Mouse (Mus musculus) embryonic facial prominence, embryonic 13.5 days (tissue): ENCODE measurements at regions not wholly inside any gene's neighbourhood (a gene's known extent, or its start where the extent isn't known, plus 50 kb on each side); places are given as distances from the start of the nearest gene placed in this dataset.

Experiments used
- ATAC-seq: fragments of 200-750 bp; cut with Nextera tagmentation; 2 replicates; pipeline ENCODE4 v1.8.0; 2017; ENCODE audit warnings: low read depth; ENCODE audit not compliant: insufficient number of reproducible peaks, insufficient read depth, low FRiP score, low TSS enrichment
- H3K27ac ChIP-seq: fragments of 300-500 bp; sonication (generic); 2 replicates; pipeline ENCODE4 v1.5.1; 2015; ENCODE audit warnings: moderate library complexity, mild to moderate bottlenecking, inconsistent platforms
- H3K27me3 ChIP-seq: fragments of 300-500 bp; sonication (generic); 2 replicates; pipeline ENCODE4 v1.6.1; 2015; ENCODE audit warnings: mild to moderate bottlenecking, inconsistent platforms
- H3K36me3 ChIP-seq: fragments of 300-500 bp; sonication (generic); 2 replicates; pipeline ENCODE4 v1.6.1; 2015; ENCODE audit warnings: mild to moderate bottlenecking, inconsistent platforms
- H3K4me1 ChIP-seq: fragments of 300-500 bp; sonication (generic); 2 replicates; pipeline ENCODE4 v1.6.1; 2015; ENCODE audit warnings: inconsistent platforms
- H3K4me2 ChIP-seq: fragments of 300-500 bp; sonication (generic); 2 replicates; pipeline ENCODE4 v1.6.1; 2015; ENCODE audit warnings: moderate library complexity, mild to moderate bottlenecking, inconsistent platforms
- H3K4me3 ChIP-seq: fragments of 300-500 bp; sonication (generic); 2 replicates; pipeline ENCODE4 v1.5.1; 2015; ENCODE audit warnings: mild to moderate bottlenecking, inconsistent platforms
- H3K9ac ChIP-seq: fragments of 300-500 bp; sonication (generic); 2 replicates; pipeline ENCODE4 v1.6.1; 2015; ENCODE audit warnings: mild to moderate bottlenecking, inconsistent platforms
- H3K9me3 ChIP-seq: fragments of 300-500 bp; sonication (generic); 2 replicates; pipeline ENCODE4 v1.6.1; 2016; ENCODE audit warnings: inconsistent platforms
- WGBS: fragments of 180-500 bp; shearing (Covaris S2); methylation state at CpG from one replicate; pipeline ENCODE4 v1.1.7; 2015; ENCODE audit warnings: mixed read lengths; 5-methylcytosine and 5-hydroxymethylcytosine counted together

GRCm38 (mm10) chr15:36933581-36933991, 74.0 kb downstream of the Zfp706 start:
- H3K4me2 ChIP-seq, result no peak overlapping the region
- no peak overlapping the region for H3K27ac ChIP-seq
- no peaks in the 10 kb centered on the region for H3K36me3 ChIP-seq
- ATAC-seq, result no peak
- no peaks in the 10 kb centered on the region for H3K27me3 ChIP-seq
- H3K9ac ChIP-seq, result no peak overlapping the region
- no peak overlapping the region for H3K4me3 ChIP-seq
- no peaks in the 10 kb centered on the region for H3K9me3 ChIP-seq
- H3K4me1 ChIP-seq, result peaks cover 15% of the 10 kb centered on the region
- WGBS, result 84% methylated on average over 2 of the region's 2 CpGs

- H3K4me2 ChIP-seq, result no peak overlapping the region
- H3K4me3 ChIP-seq, result no peak overlapping the region
- H3K36me3 ChIP-seq, result no peaks in the 10 kb centered on the region
- H3K4me1 ChIP-seq, result no peaks in the 10 kb centered on the region
- H3K27me3 ChIP-seq, result no peaks in the 10 kb centered on the region
- no peak overlapping the region for H3K9ac ChIP-seq
- no peak overlapping the region for H3K27ac ChIP-seq
- H3K9me3 ChIP-seq, result no peaks in the 10 kb centered on the region
- WGBS, result 76% methylated on average over 2 of the region's 2 CpGs
- ATAC-seq, result no peak
These were observed 76.1 kb downstream of the Zfp706 start for GRCm38 (mm10) chr15:36931460-36931859.

- Histone ChIP-seq H3K27me3 (no peaks in the 10 kb centered on the region), H3K36me3 (no peaks in the 10 kb centered on the region), H3K9me3 (no peaks in the 10 kb centered on the region), H3K4me3 (no peak overlapping the region), H3K4me2 (no peak overlapping the region), H3K4me1 (no peaks in the 10 kb centered on the region), H3K27ac (no peak overlapping the region), H3K9ac (no peak overlapping the region)
- 73% methylated on average over 6 of the region's 6 CpGs for WGBS
- no peak for ATAC-seq
These were observed 77.1 kb downstream of the Zfp706 start for GRCm38 (mm10) chr15:36930433-36930832.

- Histone ChIP-seq H3K27ac (no peak overlapping the region), H3K4me3 (no peak overlapping the region), H3K9ac (no peak overlapping the region), H3K4me1 (no peaks in the 10 kb centered on the region), H3K36me3 (no peaks in the 10 kb centered on the region), H3K4me2 (no peak overlapping the region), H3K9me3 (no peaks in the 10 kb centered on the region), H3K27me3 (no peaks in the 10 kb centered on the region)
- 66% methylated on average over 2 of the region's 2 CpGs for WGBS
- ATAC-seq, result no peak
These were observed 77.8 kb downstream of the Zfp706 start for GRCm38 (mm10) chr15:36929786-36930185.

- Histone ChIP-seq H3K4me1 (no peaks in the 10 kb centered on the region), H3K4me3 (no peak overlapping the region), H3K4me2 (no peak overlapping the region), H3K27ac (no peak overlapping the region), H3K9me3 (no peaks in the 10 kb centered on the region), H3K36me3 (no peaks in the 10 kb centered on the region), H3K9ac (no peak overlapping the region), H3K27me3 (no peaks in the 10 kb centered on the region)
- no peak for ATAC-seq
- WGBS, result 90% methylated on average over 3 of the region's 3 CpGs
These were observed 78.5 kb downstream of the Zfp706 start for GRCm38 (mm10) chr15:36929088-36929487.

GRCm38 (mm10) chr15:36928678-36929077, 78.9 kb downstream of the Zfp706 start:
- H3K4me3 ChIP-seq, result no peak overlapping the region
- no peaks in the 10 kb centered on the region for H3K36me3 ChIP-seq
- no peak for ATAC-seq
- no peak overlapping the region for H3K9ac ChIP-seq
- no peaks in the 10 kb centered on the region for H3K4me1 ChIP-seq
- H3K4me2 ChIP-seq, result no peak overlapping the region
- H3K27ac ChIP-seq, result no peak overlapping the region
- 93% methylated on average over 4 of the region's 4 CpGs for WGBS
- no peaks in the 10 kb centered on the region for H3K9me3 ChIP-seq
- H3K27me3 ChIP-seq, result no peaks in the 10 kb centered on the region

GRCm38 (mm10) chr15:36927436-36927835, 80.1 kb downstream of the Zfp706 start:
- no peaks in the 10 kb centered on the region for H3K9me3 ChIP-seq
- WGBS, result 52% methylated on average over 5 of the region's 5 CpGs
- H3K27me3 ChIP-seq, result no peaks in the 10 kb centered on the region
- H3K36me3 ChIP-seq, result no peaks in the 10 kb centered on the region
- H3K9ac ChIP-seq, result no peak overlapping the region
- ATAC-seq, result no peak
- H3K27ac ChIP-seq, result no peak overlapping the region
- H3K4me3 ChIP-seq, result no peak overlapping the region
- no peaks in the 10 kb centered on the region for H3K4me1 ChIP-seq
- H3K4me2 ChIP-seq, result no peak overlapping the region

GRCm38 (mm10) chr15:36924171-36924570, 83.4 kb downstream of the Zfp706 start:
- Histone ChIP-seq H3K4me1 (no peaks in the 10 kb centered on the region), H3K36me3 (no peaks in the 10 kb centered on the region), H3K27me3 (no peaks in the 10 kb centered on the region), H3K9ac (no peak overlapping the region), H3K9me3 (no peaks in the 10 kb centered on the region), H3K4me2 (no peak overlapping the region), H3K4me3 (no peak overlapping the region), H3K27ac (no peak overlapping the region)
- 72% methylated on average over 6 of the region's 6 CpGs for WGBS
- ATAC-seq, result no peak

- no peaks in the 10 kb centered on the region for H3K36me3 ChIP-seq
These were observed 86.2 kb downstream of the Zfp706 start for GRCm38 (mm10) chr15:36921384-36921783.

GRCm38 (mm10) chr15:36920886-36921285, 86.7 kb downstream of the Zfp706 start:
- no peak overlapping the region for H3K4me2 ChIP-seq
- H3K4me1 ChIP-seq, result peaks cover 7% of the 10 kb centered on the region; the same call in 1 of the 2 replicates
- H3K9me3 ChIP-seq, result no peaks in the 10 kb centered on the region
- H3K27ac ChIP-seq, result no peak overlapping the region
- no peak for ATAC-seq
- no peak overlapping the region for H3K4me3 ChIP-seq
- no peak overlapping the region for H3K9ac ChIP-seq
- H3K27me3 ChIP-seq, result no peaks in the 10 kb centered on the region
- no peaks in the 10 kb centered on the region for H3K36me3 ChIP-seq

More at GRCm38 (mm10) chr15:36921384-36921783, 86.2 kb downstream of the Zfp706 start:
- no peaks in the 10 kb centered on the region for H3K9me3 ChIP-seq
- H3K27me3 ChIP-seq, result no peaks in the 10 kb centered on the region
- no peak for ATAC-seq
- 32% methylated on average over 3 of the region's 3 CpGs for WGBS
- H3K4me3 ChIP-seq, result no peak overlapping the region
- H3K4me1 ChIP-seq, result peaks cover 7% of the 10 kb centered on the region; the same call in 1 of the 2 replicates
- no peak overlapping the region for H3K4me2 ChIP-seq
- no peak overlapping the region for H3K9ac ChIP-seq
- H3K27ac ChIP-seq, result no peak overlapping the region

- ATAC-seq, result no peak
These were observed 87.9 kb downstream of the Zfp706 start for GRCm38 (mm10) chr15:36919704-36920103.

GRCm38 (mm10) chr15:36919209-36919608, 88.4 kb downstream of the Zfp706 start:
- Histone ChIP-seq H3K27ac (no peak overlapping the region), H3K9me3 (no peaks in the 10 kb centered on the region), H3K36me3 (no peaks in the 10 kb centered on the region), H3K4me1 (peaks cover 7% of the 10 kb centered on the region; the same call in 1 of the 2 replicates), H3K4me2 (no peak overlapping the region), H3K27me3 (no peaks in the 10 kb centered on the region), H3K9ac (no peak overlapping the region), H3K4me3 (no peak overlapping the region)
- ATAC-seq, result no peak
- 90% methylated on average over 4 of the region's 4 CpGs for WGBS

More at GRCm38 (mm10) chr15:36919704-36920103, 87.9 kb downstream of the Zfp706 start:
- Histone ChIP-seq H3K27me3 (no peaks in the 10 kb centered on the region), H3K4me2 (no peak overlapping the region), H3K36me3 (no peaks in the 10 kb centered on the region), H3K9ac (no peak overlapping the region), H3K9me3 (no peaks in the 10 kb centered on the region), H3K27ac (no peak overlapping the region), H3K4me3 (no peak overlapping the region), H3K4me1 (peaks cover 7% of the 10 kb centered on the region; the same call in 1 of the 2 replicates)
- WGBS, result 87% methylated on average over 5 of the region's 5 CpGs

- Histone ChIP-seq H3K4me2 (no peak overlapping the region), H3K27me3 (no peaks in the 10 kb centered on the region), H3K27ac (no peak overlapping the region), H3K9ac (no peak overlapping the region), H3K9me3 (no peaks in the 10 kb centered on the region), H3K4me3 (no peak overlapping the region), H3K36me3 (no peaks in the 10 kb centered on the region), H3K4me1 (peaks cover 7% of the 10 kb centered on the region; the same call in 1 of the 2 replicates)
- ATAC-seq, result no peak
- WGBS, result 69% methylated on average over 4 of the region's 4 CpGs
These were observed 90.6 kb downstream of the Zfp706 start for GRCm38 (mm10) chr15:36916998-36917397.
